Mouse (Mus musculus) cerebellum, adult 2 months (tissue): ENCODE data around the gene Gga3.

ENCODE experiments used
- CTCF ChIP-seq: fragments of 200-500 bp; IDR thresholded peaks from 2 replicates; pipeline ENCODE4 v1.5.1; 2011; ENCODE audit warnings: low read depth, mild to moderate bottlenecking, control low read depth, low read length, moderate library complexity, borderline replicate concordance; ENCODE audit not compliant: insufficient read depth
- POLR2A ChIP-seq: fragments of 200-500 bp; IDR thresholded peaks from 2 replicates; pipeline ENCODE4 v1.6.1; 2011; ENCODE audit warnings: low read length, control low read depth, borderline replicate concordance; ENCODE audit not compliant: insufficient read depth

DNA sequence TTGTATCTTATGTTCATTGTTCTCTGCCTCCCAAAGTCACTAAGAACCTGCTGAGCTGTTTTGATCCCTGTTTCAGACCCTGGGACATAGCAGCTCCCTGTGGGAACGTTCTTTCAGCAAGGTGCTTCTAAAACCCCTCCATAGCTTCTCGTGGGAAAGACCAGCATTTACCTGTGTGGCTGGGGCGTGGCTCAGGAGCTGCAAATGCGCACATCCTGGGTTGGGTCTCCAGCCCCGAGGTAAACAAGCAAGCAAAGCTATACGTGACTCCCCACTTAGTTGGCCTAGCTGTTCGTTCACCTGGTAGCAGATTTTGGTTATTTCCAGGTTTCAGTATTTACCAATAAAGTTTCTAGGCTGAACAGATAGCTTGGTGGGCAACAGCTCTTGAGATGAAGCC, 28.4 kb upstream of the Gga3 start:
- TF ChIP-seq POLR2A, result no peak
- TF ChIP-seq CTCF, result no peak
